Mouse (Mus musculus): ENCODE measurements around the gene Cd81.

GRCm38 (mm10) chr7:143087070-143087579 lies 34.6 kb downstream of the Cd81 start:
- TF ChIP-seq CTCF (IDR thresholded peaks at IDR 0.05; ENCODE audit: low read depth) (peak; percentile 60), EP300 (IDR thresholded peaks at IDR 0.05; ENCODE audit: low read depth) (no peak)
